8 mouse cellular contexts compared by ENCODE assay signal in genomic region chrX:12587192-12587957, GRCm38 (mm10). TPM values are rescaled to one million over a fixed set of nuclear protein-coding genes. Genes with fewer than 3 reads are reported as not detected.
DNase-seq lines count a peak whose midpoint lies in the region; ATAC-seq and TF ChIP-seq lines count a peak whose summit lies in the region.

Atp6ap2 (plus strand) TSS chrX:12587801.

- peak within 1 kb of the TSS; percentile 90 for H3K27ac ChIP-seq in forebrain, embryonic 10.5 days
- peak within 1 kb of the TSS; percentile 79 for H3K27ac ChIP-seq in heart, embryonic 15.5 days
- peak within 1 kb of the TSS; percentile 53 for H3K27ac ChIP-seq in liver, embryonic 14.5 days
- H3K27ac ChIP-seq in neural tube, embryonic 11.5 days (ENCODE audit: low read depth, low read length): peak within 1 kb of the TSS; percentile 62; the same call in 1 of the 2 replicates
- H3K27ac ChIP-seq in stomach, postnatal 0 days (replicated peaks): peak within 1 kb of the TSS; percentile 89

- ATAC-seq in heart, embryonic 15.5 days (replicated peaks; ENCODE audit: insufficient number of reproducible peaks, insufficient read depth, low FRiP score, low read depth): peak; percentile 99
- peak; percentile 97 for ATAC-seq in liver, embryonic 14.5 days (ENCODE audit: insufficient read depth)
- ATAC-seq in neural tube, embryonic 11.5 days (ENCODE audit: insufficient read depth, low FRiP score, low TSS enrichment): peak; percentile 100
- peak; percentile 99 for ATAC-seq in stomach, postnatal 0 days (ENCODE audit: low FRiP score, low TSS enrichment)

- H3K9ac ChIP-seq in heart, embryonic 15.5 days: peak within 1 kb of the TSS; percentile 84
- peak within 1 kb of the TSS; percentile 90 for H3K9ac ChIP-seq in liver, embryonic 14.5 days (replicated peaks)
- H3K9ac ChIP-seq in neural tube, embryonic 11.5 days (ENCODE audit: low read length): peak within 1 kb of the TSS; percentile 83
- H3K9ac ChIP-seq in stomach, postnatal 0 days (ENCODE audit: low read length): peak within 1 kb of the TSS; percentile 80

- no peaks in the 10 kb centered on the region for H3K36me3 ChIP-seq in forebrain, embryonic 10.5 days (replicated peaks)
- H3K36me3 ChIP-seq in heart, embryonic 15.5 days: no peaks in the 10 kb centered on the region
- H3K36me3 ChIP-seq in liver, embryonic 14.5 days (replicated peaks; ENCODE audit: control insufficient read depth, insufficient read depth, low read depth): no peaks in the 10 kb centered on the region
- H3K36me3 ChIP-seq in neural tube, embryonic 11.5 days (ENCODE audit: control insufficient read depth, insufficient read depth, low read length): no peaks in the 10 kb centered on the region
- H3K36me3 ChIP-seq in stomach, postnatal 0 days (ENCODE audit: control insufficient read depth, insufficient read depth, low read length): no peaks in the 10 kb centered on the region

- no peak; the same call in 1 of the 2 replicates for TF ChIP-seq CTCF in liver, embryonic 14.5 days (IDR thresholded peaks at IDR 0.05; ENCODE audit: low read depth)
- no peak for TF ChIP-seq CTCF in stomach, postnatal 0 days (IDR thresholded peaks at IDR 0.05; ENCODE audit: low read depth)

- peaks cover 10% of the 10 kb centered on the region for H3K4me1 ChIP-seq in forebrain, embryonic 10.5 days
- H3K4me1 ChIP-seq in heart, embryonic 15.5 days (replicated peaks): peaks cover 4% of the 10 kb centered on the region
- peaks cover 0 to 7% of the 10 kb centered on the region in 2 experiments; a peak in 3 of 4 replicates for H3K4me1 ChIP-seq in liver, embryonic 14.5 days (replicated peaks; ENCODE audit: control insufficient read depth in 2 of 2, insufficient read depth in 2 of 2, low read length in 1 of 2)
- H3K4me1 ChIP-seq in neural tube, embryonic 11.5 days (ENCODE audit: control insufficient read depth, insufficient read depth, low read length): no peaks in the 10 kb centered on the region
- no peaks in the 10 kb centered on the region for H3K4me1 ChIP-seq in stomach, postnatal 0 days (replicated peaks; ENCODE audit: control insufficient read depth, insufficient read depth)

- peaks cover 34% of the 10 kb centered on the region for H3K27me3 ChIP-seq in forebrain, embryonic 10.5 days (ENCODE audit: poor library complexity, severe bottlenecking)
- peaks cover 7% of the 10 kb centered on the region; the same call in 1 of the 2 replicates for H3K27me3 ChIP-seq in heart, embryonic 15.5 days
- H3K27me3 ChIP-seq in liver, embryonic 14.5 days (ENCODE audit: control insufficient read depth, insufficient read depth, low read length): no peaks in the 10 kb centered on the region
- H3K27me3 ChIP-seq in neural tube, embryonic 11.5 days (ENCODE audit: control insufficient read depth, insufficient read depth, low read length): no peaks in the 10 kb centered on the region
- H3K27me3 ChIP-seq in stomach, postnatal 0 days (ENCODE audit: control insufficient read depth, insufficient read depth, low read length): no peaks in the 10 kb centered on the region

- peak within 1 kb of the TSS; percentile 76 for H3K4me3 ChIP-seq in forebrain, embryonic 10.5 days
- H3K4me3 ChIP-seq in heart, embryonic 15.5 days: peak within 1 kb of the TSS; percentile 78
- peak within 1 kb of the TSS; percentile 87 to 91 for H3K4me3 ChIP-seq in liver, embryonic 14.5 days (ENCODE audit: insufficient read depth in 1 of 2, low read depth in 2 of 2, low read length in 2 of 2)
- H3K4me3 ChIP-seq in neural tube, embryonic 11.5 days (ENCODE audit: low read depth, low read length): peak within 1 kb of the TSS; percentile 69
- peak within 1 kb of the TSS; percentile 67 for H3K4me3 ChIP-seq in stomach, postnatal 0 days (ENCODE audit: low read depth, low read length)

- TF ChIP-seq EP300 in liver, embryonic 14.5 days (IDR thresholded peaks at IDR 0.05; ENCODE audit: low read depth): no peak
- TF ChIP-seq EP300 in stomach, postnatal 0 days (optimal IDR thresholded peaks at IDR 0.05): no peak

- 21% methylated on average over 49 of the region's 49 CpGs for whole genome bisulfite sequencing in forebrain, embryonic 10.5 days
- WGBS in heart, embryonic 15.5 days: 13% methylated on average over 49 of the region's 49 CpGs
- WGBS in liver, embryonic 14.5 days (ENCODE audit: insufficient replicate concordance): 12% methylated on average over 48 of the region's 49 CpGs
- 19% methylated on average over 49 of the region's 49 CpGs for WGBS in neural tube, embryonic 11.5 days
- 13% methylated on average over 45 of the region's 49 CpGs for WGBS in stomach, postnatal 0 days

- no peaks in the 10 kb centered on the region for H3K9me3 ChIP-seq in forebrain, embryonic 10.5 days
- no peaks in the 10 kb centered on the region for H3K9me3 ChIP-seq in heart, embryonic 15.5 days (replicated peaks)
- H3K9me3 ChIP-seq in liver, embryonic 14.5 days (ENCODE audit: control insufficient read depth, low read length): no peaks in the 10 kb centered on the region
- H3K9me3 ChIP-seq in neural tube, embryonic 11.5 days (ENCODE audit: control insufficient read depth, low read length): no peaks in the 10 kb centered on the region
- H3K9me3 ChIP-seq in stomach, postnatal 0 days (ENCODE audit: control insufficient read depth, low read length): no peaks in the 10 kb centered on the region

- DNase-seq in CD8-positive naive resting alpha-beta T cell, adult 2 months (ENCODE audit: low read depth in 2 of 2, low spot score in 2 of 2): peak; percentile 88 to 89
- DNase-seq in c-Kit-positive CD71-negative TER-119-negative erythroid progenitor cells, embryonic 14.5 days (ENCODE audit: low read depth): peak; percentile 86
- peak; percentile 91 for DNase-seq in forebrain, embryonic 10.5 days (ENCODE audit: extremely low spot score, low spot score)
- peak; percentile 93 to 96 for DNase-seq in kidney, postnatal 25 days
- peak; percentile 92 to 94 (median 93) for DNase-seq in liver, embryonic 14.5 days (ENCODE audit: low read depth in 3 of 3, low spot score in 3 of 3)
- peak; percentile 92 for DNase-seq in neural tube, embryonic 11.5 days (ENCODE audit: low spot score)
- DNase-seq in stomach, postnatal 0 days (ENCODE audit: low spot score): peak; percentile 92

- H3K4me2 ChIP-seq in heart, embryonic 15.5 days: peak within 1 kb of the TSS; percentile 60
- peak within 1 kb of the TSS; percentile 78 for H3K4me2 ChIP-seq in liver, embryonic 14.5 days (ENCODE audit: low read depth)
- H3K4me2 ChIP-seq in neural tube, embryonic 11.5 days (ENCODE audit: low read depth): peak within 1 kb of the TSS; percentile 45
- peak within 1 kb of the TSS; percentile 57 for H3K4me2 ChIP-seq in stomach, postnatal 0 days (replicated peaks; ENCODE audit: low read depth)

RNA-seq across cellular contexts. Expression of gene Atp6ap2, which starts in this region (rescaled TPM):
- polyA plus RNA-seq in forebrain, embryonic 10.5 days (2016; fragmentation: Nextera tagmentation; extraction: Ambion mirVana): 62.1 and 62.6 TPM in 2 replicates
- polyA plus RNA-seq in heart, embryonic 15.5 days (2015; fragmentation: Nextera tagmentation; extraction: Ambion mirVana): 50.5 and 58.6 TPM in 2 replicates
- 15.7 and 18.4 TPM in 2 replicates for polyA plus RNA-seq in liver, embryonic 14.5 days (2012; rRNA removed)
- polyA plus RNA-seq in liver, embryonic 14.5 days (2014; fragmentation: Nextera tagmentation; extraction: Ambion mirVana): 54.9 and 61.2 TPM in 2 replicates
- 94.3 and 95.7 TPM in 2 replicates for polyA plus RNA-seq in neural tube, embryonic 11.5 days (2014; fragmentation: Nextera tagmentation; extraction: Ambion mirVana)
- 112 and 115 TPM in 2 replicates for polyA plus RNA-seq in stomach, postnatal 0 days (2015; fragmentation: Nextera tagmentation; extraction: Ambion mirVana)

Comparison
In these comparisons a context has a peak if more than half of its experiments do, and no peak if none do; other contexts are left out.
1. Peak in every context shown above with its lines: DNase-seq, ATAC-seq, H3K4me3 ChIP-seq and H3K27ac ChIP-seq.